Mouse (Mus musculus): ENCODE measurements around the gene Crtc1. TPM values are rescaled to one million over a fixed set of nuclear protein-coding genes. Genes with fewer than 3 reads are reported as not detected.

The Crtc1 gene
- polyA plus RNA-seq, 1 experiment from 2014 or later, result 13.6 TPM

- WGBS, result 94% methylated on average over 5 of the region's 5 CpGs
- Histone ChIP-seq H3K27ac (no peak overlapping the region), H3K9me3 (replicated peaks; ENCODE audit: low read length) (no peaks in the 10 kb centered on the region), H3K4me2 (ENCODE audit: low read length) (no peak overlapping the region), H3K4me3 (replicated peaks; ENCODE audit: low read depth, low read length) (no peak overlapping the region), H3K27me3 (ENCODE audit: insufficient read depth, low read length) (no peaks in the 10 kb centered on the region), H3K36me3 (ENCODE audit: insufficient read depth, low read length) (no peaks in the 10 kb centered on the region), H3K4me1 (replicated peaks; ENCODE audit: insufficient read depth, low read length) (no peaks in the 10 kb centered on the region), H3K9ac (ENCODE audit: low read depth, low read length) (no peak overlapping the region)
- ATAC-seq (replicated peaks; ENCODE audit: low FRiP score, low read depth), result no peak
- no peak for TF ChIP-seq CTCF (IDR thresholded peaks at IDR 0.05; ENCODE audit: low read depth)
- DNase-seq (ENCODE audit: low spot score), result no peak
Measured at GRCm38 (mm10) chr8:70460199-70460598, 20.8 kb upstream of the Crtc1 start.

- Histone ChIP-seq H3K36me3 (ENCODE audit: insufficient read depth, low read length) (no peaks in the 10 kb centered on the region), H3K4me1 (replicated peaks; ENCODE audit: insufficient read depth, low read length) (no peaks in the 10 kb centered on the region), H3K27me3 (ENCODE audit: insufficient read depth, low read length) (no peaks in the 10 kb centered on the region), H3K9ac (ENCODE audit: low read depth, low read length) (no peak overlapping the region), H3K4me2 (ENCODE audit: low read length) (no peak overlapping the region), H3K27ac (no peak overlapping the region), H3K4me3 (replicated peaks; ENCODE audit: low read depth, low read length) (no peak overlapping the region), H3K9me3 (replicated peaks; ENCODE audit: low read length) (no peaks in the 10 kb centered on the region)
- no peak for DNase-seq (ENCODE audit: low spot score)
- TF ChIP-seq CTCF (IDR thresholded peaks at IDR 0.05; ENCODE audit: low read depth), result no peak
- 90% methylated on average over 2 of the region's 2 CpGs for WGBS
- no peak for ATAC-seq (replicated peaks; ENCODE audit: low FRiP score, low read depth)
Measured at GRCm38 (mm10) chr8:70459636-70460035, 20.3 kb upstream of the Crtc1 start.

- H3K4me2 ChIP-seq (ENCODE audit: low read length), result no peak overlapping the region
- H3K27me3 ChIP-seq (ENCODE audit: insufficient read depth, low read length), result no peaks in the 10 kb centered on the region
- H3K9me3 ChIP-seq (replicated peaks; ENCODE audit: low read length), result no peaks in the 10 kb centered on the region
- no peaks in the 10 kb centered on the region for H3K36me3 ChIP-seq (ENCODE audit: insufficient read depth, low read length)
- H3K9ac ChIP-seq (ENCODE audit: low read depth, low read length), result no peak overlapping the region
- H3K4me3 ChIP-seq (replicated peaks; ENCODE audit: low read depth, low read length), result no peak overlapping the region
- no peaks in the 10 kb centered on the region for H3K4me1 ChIP-seq (replicated peaks; ENCODE audit: insufficient read depth, low read length)
- no peak for TF ChIP-seq CTCF (IDR thresholded peaks at IDR 0.05; ENCODE audit: low read depth)
- ATAC-seq (replicated peaks; ENCODE audit: low FRiP score, low read depth) (no peak), DNase-seq (ENCODE audit: low spot score) (no peak)
- 79% methylated on average over 3 of the region's 3 CpGs for WGBS
- H3K27ac ChIP-seq, result no peak overlapping the region
Measured at GRCm38 (mm10) chr8:70458462-70458861, 19.1 kb upstream of the Crtc1 start.

GRCm38 (mm10) chr8:70457882-70458281 lies 18.5 kb upstream of the Crtc1 start:
- Histone ChIP-seq H3K4me3 (replicated peaks; ENCODE audit: low read depth, low read length) (no peak overlapping the region), H3K4me1 (replicated peaks; ENCODE audit: insufficient read depth, low read length) (no peaks in the 10 kb centered on the region), H3K9me3 (replicated peaks; ENCODE audit: low read length) (no peaks in the 10 kb centered on the region), H3K36me3 (ENCODE audit: insufficient read depth, low read length) (no peaks in the 10 kb centered on the region), H3K4me2 (ENCODE audit: low read length) (no peak overlapping the region), H3K27ac (no peak overlapping the region), H3K9ac (ENCODE audit: low read depth, low read length) (no peak overlapping the region), H3K27me3 (ENCODE audit: insufficient read depth, low read length) (no peaks in the 10 kb centered on the region)
- TF ChIP-seq CTCF (IDR thresholded peaks at IDR 0.05; ENCODE audit: low read depth), result no peak
- ATAC-seq (replicated peaks; ENCODE audit: low FRiP score, low read depth), result no peak
- WGBS, result 85% methylated on average over 6 of the region's 6 CpGs
- DNase-seq (ENCODE audit: low spot score), result no peak

- H3K4me1 ChIP-seq (replicated peaks; ENCODE audit: insufficient read depth, low read length), result no peaks in the 10 kb centered on the region
- DNase-seq (ENCODE audit: low spot score) (no peak), ATAC-seq (replicated peaks; ENCODE audit: low FRiP score, low read depth) (no peak)
- no peak for TF ChIP-seq CTCF (IDR thresholded peaks at IDR 0.05; ENCODE audit: low read depth)
- H3K9ac ChIP-seq (ENCODE audit: low read depth, low read length), result no peak overlapping the region
- H3K4me2 ChIP-seq (ENCODE audit: low read length), result no peak overlapping the region
- no peaks in the 10 kb centered on the region for H3K27me3 ChIP-seq (ENCODE audit: insufficient read depth, low read length)
- no peak overlapping the region for H3K4me3 ChIP-seq (replicated peaks; ENCODE audit: low read depth, low read length)
- peaks cover 8% of the 10 kb centered on the region for H3K36me3 ChIP-seq (ENCODE audit: insufficient read depth, low read length)
- WGBS, result 89% methylated on average over 1 of the region's 1 CpGs
- no peaks in the 10 kb centered on the region for H3K9me3 ChIP-seq (replicated peaks; ENCODE audit: low read length)
- no peak overlapping the region for H3K27ac ChIP-seq
Measured at GRCm38 (mm10) chr8:70456996-70457395, 17.6 kb upstream of the Crtc1 start.

GRCm38 (mm10) chr8:70453852-70454251 lies 14.5 kb upstream of the Crtc1 start:
- H3K4me3 ChIP-seq (replicated peaks; ENCODE audit: low read depth, low read length), result no peak overlapping the region
- 90% methylated on average over 5 of the region's 5 CpGs for WGBS
- peaks cover 28% of the 10 kb centered on the region for H3K36me3 ChIP-seq (ENCODE audit: insufficient read depth, low read length)
- no peak for TF ChIP-seq CTCF (IDR thresholded peaks at IDR 0.05; ENCODE audit: low read depth)
- no peak for ATAC-seq (replicated peaks; ENCODE audit: low FRiP score, low read depth)
- H3K4me2 ChIP-seq (ENCODE audit: low read length), result no peak overlapping the region
- H3K9me3 ChIP-seq (replicated peaks; ENCODE audit: low read length), result no peaks in the 10 kb centered on the region
- H3K27me3 ChIP-seq (ENCODE audit: insufficient read depth, low read length), result no peaks in the 10 kb centered on the region
- no peak overlapping the region for H3K9ac ChIP-seq (ENCODE audit: low read depth, low read length)
- no peak overlapping the region for H3K27ac ChIP-seq
- H3K4me1 ChIP-seq (replicated peaks; ENCODE audit: insufficient read depth, low read length), result no peaks in the 10 kb centered on the region
- DNase-seq (ENCODE audit: low spot score), result no peak

Measured in kidney, postnatal 0 days (tissue).